Mouse (Mus musculus) layer of hippocampus, adult 18-20 months (tissue): Measurements from ENCODE around the gene Ivd. TPM values are rescaled to one million over a fixed set of nuclear protein-coding genes. Genes with fewer than 3 reads are reported as not detected.

Experiments
- DNase-seq, 2 experiments: peaks; one replicate each; pipeline ENCODE4 v3.0.0; 2022; ENCODE audit warnings: low spot score in 2 of 2
- total RNA-seq, 2 experiments: library from RNA; stranded (reverse); gene quantifications; 2 replicates each; pipeline ENCODE4 v1.2.3; 2021

Ivd gene
- total RNA-seq, 2 experiments from 2014 or later: 94.5 to 101 TPM

- no peak for DNase-seq
Observed at GRCm38 (mm10) chr2:118907781-118908180, 46.0 kb downstream of the Ivd start.

GRCm38 (mm10) chr2:118909151-118909550 is 47.4 kb downstream of the Ivd start:
- DNase-seq: no peak

- DNase-seq: no peak
Observed at GRCm38 (mm10) chr2:118910605-118911278, 49.0 kb downstream of the Ivd start.

GRCm38 (mm10) chr2:118912706-118913105 is 51.0 kb downstream of the Ivd start:
- no peak for DNase-seq

GRCm38 (mm10) chr2:118913551-118914276 is 52.0 kb downstream of the Ivd start:
- no peak for DNase-seq

GRCm38 (mm10) chr2:118914685-118915084 is 52.9 kb downstream of the Ivd start:
- no peak for DNase-seq

GRCm38 (mm10) chr2:118916436-118916835 is 54.7 kb downstream of the Ivd start:
- DNase-seq: no peak

GRCm38 (mm10) chr2:118918543-118918942 is 56.8 kb downstream of the Ivd start:
- no peak for DNase-seq

- no peak for DNase-seq
Observed at GRCm38 (mm10) chr2:118920428-118920827, 58.7 kb downstream of the Ivd start.

- no peak for DNase-seq
Observed at GRCm38 (mm10) chr2:118925952-118926351, 64.2 kb downstream of the Ivd start.

- DNase-seq: peak in 1 of 2 experiments; percentile 37
Observed at GRCm38 (mm10) chr2:118926361-118926997, 64.7 kb downstream of the Ivd start, which contains the start of gene Chst14. Gene Chst14, plus strand, starts transcription at chr2:118926496.

- DNase-seq: no peak
Observed at GRCm38 (mm10) chr2:118926998-118927739, 65.4 kb downstream of the Ivd start.

Other genes with a start within 250 kb of the Ivd start
- gene Pak6, start 198.7 kb upstream of the Ivd start, total RNA-seq: 10 to 100 TPM; 54.3 to 67.9 TPM
- gene Ankrd63, start 158.0 kb upstream of the Ivd start, total RNA-seq: 10 to 100 TPM; 18.1 to 18.6 TPM
- gene Plcb2, start 133.5 kb upstream of the Ivd start, total RNA-seq: 1 to 10 TPM; 2.2 to 2.5 TPM
- 10 to 100 TPM; 71.4 to 77.5 TPM for gene Inafm2, start 116.2 kb upstream of the Ivd start, total RNA-seq
- gene Ccdc9b, start 99.3 kb upstream of the Ivd start, total RNA-seq: 1 to 10 TPM; 6.5 to 6.7 TPM
- gene Phgr1, start 89.2 kb upstream of the Ivd start, total RNA-seq: not detected
- 100 to 1,000 TPM; 261 to 266 TPM for gene Disp2, start 82.2 kb upstream of the Ivd start, total RNA-seq
- gene Knstrn, start 48.0 kb upstream of the Ivd start, total RNA-seq: 1 to 10 TPM; 1.1 TPM
- 10 to 100 TPM; 65.2 to 68.1 TPM for gene Bahd1, start 38.4 kb downstream of the Ivd start, total RNA-seq
- gene Chst14, start 64.5 kb downstream of the Ivd start, total RNA-seq: 1 to 10 TPM; 3.2 to 3.3 TPM
- 10 to 100 TPM; 55.6 to 56.3 TPM for gene Ccdc32, start 167.4 kb downstream of the Ivd start, total RNA-seq
- 1 to 10 TPM; 7.6 to 9.0 TPM for gene Rpusd2, start 172.8 kb downstream of the Ivd start, total RNA-seq
- gene Knl1, start 185.2 kb downstream of the Ivd start, total RNA-seq: under 1 TPM; 0.05 to 0.07 TPM